Mouse (Mus musculus) heart, embryonic 14.5 days (tissue): ENCODE data around the gene 4930518I15Rik. TPM values are rescaled to one million over a fixed set of nuclear protein-coding genes. Genes with fewer than 3 reads are reported as not detected.
"Not testable (repeated sequence)": the region's sequence is repeated elsewhere in the genome, so short reads cannot be mapped to it uniquely, and the experiment has no call there.

Experiments
- ATAC-seq: fragments of 200-750 bp; cut with Nextera tagmentation; 2 replicates; pipeline ENCODE4 v1.8.0; 2017; ENCODE audit warnings: low read depth, moderate TSS enrichment; ENCODE audit not compliant: insufficient number of reproducible peaks, insufficient read depth, low FRiP score
- H3K27ac ChIP-seq, 2 experiments: fragments of 200-500 bp in 1 of 2; fragments of 300-500 bp in 1 of 2; sonication (generic) in 1 of 2; replicated peaks in 1 of 2; 2 replicates each; pipeline ENCODE4 v1.5.1; 2012 to 2014; ENCODE audit warnings: low read depth in 2 of 2, low read length in 2 of 2, control low read depth in 1 of 2, mild to moderate bottlenecking in 1 of 2, mixed read lengths in 1 of 2; ENCODE audit not compliant: control insufficient read depth in 1 of 2, insufficient read depth in 1 of 2
- H3K27me3 ChIP-seq: fragments of 300-500 bp; sonication (generic); 2 replicates; pipeline ENCODE4 v1.6.1; 2014; ENCODE audit warnings: mild to moderate bottlenecking, low read length, control low read depth; ENCODE audit not compliant: control insufficient read depth, insufficient read depth
- H3K36me3 ChIP-seq: fragments of 300-500 bp; sonication (generic); 2 replicates; pipeline ENCODE4 v1.6.1; 2014; ENCODE audit warnings: mild to moderate bottlenecking, control low read depth, low read length, mixed read lengths; ENCODE audit not compliant: control insufficient read depth, insufficient read depth
- H3K4me1 ChIP-seq, 2 experiments: fragments of 200-500 bp in 1 of 2; fragments of 300-500 bp in 1 of 2; sonication (generic) in 1 of 2; 2 replicates each; pipeline ENCODE4 v1.6.1; 2012 to 2014; ENCODE audit warnings: low read length in 2 of 2, control low read depth in 1 of 2, mixed read lengths in 1 of 2; ENCODE audit not compliant: control insufficient read depth in 2 of 2, insufficient read depth in 2 of 2
- H3K4me2 ChIP-seq: fragments of 300-500 bp; sonication (generic); 2 replicates; pipeline ENCODE4 v1.6.1; 2014; ENCODE audit warnings: mild to moderate bottlenecking, low read length
- H3K4me3 ChIP-seq, 2 experiments: fragments of 200-500 bp in 1 of 2; fragments of 300-500 bp in 1 of 2; sonication (generic) in 1 of 2; 2 replicates each; pipeline ENCODE4 v1.5.1; 2012 to 2014; ENCODE audit warnings: low read length in 2 of 2, mild to moderate bottlenecking in 2 of 2, control low read depth in 1 of 2, low read depth in 1 of 2, moderate library complexity in 1 of 2; ENCODE audit not compliant: control insufficient read depth in 1 of 2, insufficient read depth in 1 of 2
- H3K9ac ChIP-seq: fragments of 300-500 bp; sonication (generic); 2 replicates; pipeline ENCODE4 v1.6.1; 2014; ENCODE audit warnings: mild to moderate bottlenecking, low read length
- H3K9me3 ChIP-seq: fragments of 300-500 bp; sonication (generic); 2 replicates; pipeline ENCODE4 v1.6.1; 2016; ENCODE audit warnings: low read length, control low read depth; ENCODE audit not compliant: control insufficient read depth
- WGBS: fragments of 180-500 bp; shearing (Covaris S2); extraction: QIAGEN DNeasy Blood & Tissue Kit; methylation state at CpG from one replicate; pipeline ENCODE4 v1.1.7; 2014; 5-methylcytosine and 5-hydroxymethylcytosine counted together
- polyA plus RNA-seq: library from polyadenylated mRNA; unstranded; fragments of >200 nt; fragmentation: Nextera tagmentation; extraction: Ambion mirVana; gene quantifications from 2 replicates; pipeline ENCODE4 v1.2.1, GENCODE M21; 2014

4930518I15Rik gene
- polyA plus RNA-seq, 1 experiment from 2014 or later: 3.9 TPM

DNA sequence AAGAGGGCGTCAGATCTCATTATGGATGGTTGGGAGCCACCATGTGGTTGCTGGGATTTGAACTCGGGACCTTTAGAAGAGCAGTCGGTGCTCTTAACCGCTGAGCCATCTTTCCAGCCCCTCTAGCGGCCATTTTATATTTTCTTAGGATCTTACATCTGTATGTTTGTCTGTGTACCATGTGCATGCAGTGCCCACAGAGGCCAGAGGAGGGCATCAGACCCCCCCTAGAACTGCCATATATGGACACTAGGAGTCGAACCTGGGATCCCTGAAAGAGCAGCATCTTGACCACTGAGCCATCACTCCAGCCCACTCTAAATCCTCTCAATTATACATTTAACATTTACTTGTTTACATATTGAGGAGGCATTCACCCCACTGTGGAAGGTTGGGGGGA, 32.6 kb downstream of the 4930518I15Rik start:
- ATAC-seq, H3K9me3 ChIP-seq, H3K27ac ChIP-seq, H3K27me3 ChIP-seq, H3K4me1 ChIP-seq, H3K9ac ChIP-seq, H3K36me3 ChIP-seq, H3K4me2 ChIP-seq, H3K4me3 ChIP-seq: not testable (repeated sequence)
- WGBS: 82% methylated on average over 6 of the region's 6 CpGs

- Histone ChIP-seq H3K4me1 (peaks cover 9 to 19% of the 10 kb centered on the region in 2 experiments), H3K9ac (no peak overlapping the region), H3K4me3 (no peak overlapping the region), H3K36me3 (no peaks in the 10 kb centered on the region), H3K27me3 (no peaks in the 10 kb centered on the region), H3K4me2 (no peak overlapping the region), H3K27ac (no peak overlapping the region), H3K9me3 (no peaks in the 10 kb centered on the region)
- no peak for ATAC-seq
- WGBS: 75% methylated on average over 1 of the region's 1 CpGs
These were observed 41.6 kb downstream of the 4930518I15Rik start for GRCm38 (mm10) chr2:156816116-156816515.

DNA sequence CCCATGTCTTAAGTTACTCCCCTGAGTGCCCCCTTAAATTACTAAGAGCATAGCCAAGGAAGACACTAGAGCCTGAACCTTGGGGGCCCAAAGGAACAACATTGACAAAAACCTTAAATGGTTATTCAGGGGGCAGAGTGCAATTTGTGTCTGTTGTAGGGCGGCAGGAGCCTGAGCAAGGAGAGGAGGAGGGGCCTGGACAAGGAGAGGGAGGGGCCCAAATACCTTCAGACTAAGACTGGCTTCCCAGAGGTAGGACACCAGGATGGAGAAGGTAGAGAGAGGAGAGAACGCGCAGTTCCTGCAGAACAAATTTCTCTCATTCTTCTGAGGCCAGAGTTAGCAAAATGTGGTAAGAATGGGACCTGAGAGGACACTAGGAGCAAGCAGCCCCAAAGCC, 42.3 kb downstream of the 4930518I15Rik start:
- Histone ChIP-seq H3K9me3 (no peaks in the 10 kb centered on the region), H3K4me3 (no peak overlapping the region), H3K9ac (no peak overlapping the region), H3K27me3 (no peaks in the 10 kb centered on the region), H3K36me3 (no peaks in the 10 kb centered on the region), H3K4me1 (peaks cover 9 to 19% of the 10 kb centered on the region in 2 experiments), H3K27ac (peak overlapping the region in 1 of 2 experiments; percentile 53; a peak in 2 of 4 replicates), H3K4me2 (no peak overlapping the region)
- 74% methylated on average over 3 of the region's 3 CpGs for WGBS
- ATAC-seq: no peak

DNA sequence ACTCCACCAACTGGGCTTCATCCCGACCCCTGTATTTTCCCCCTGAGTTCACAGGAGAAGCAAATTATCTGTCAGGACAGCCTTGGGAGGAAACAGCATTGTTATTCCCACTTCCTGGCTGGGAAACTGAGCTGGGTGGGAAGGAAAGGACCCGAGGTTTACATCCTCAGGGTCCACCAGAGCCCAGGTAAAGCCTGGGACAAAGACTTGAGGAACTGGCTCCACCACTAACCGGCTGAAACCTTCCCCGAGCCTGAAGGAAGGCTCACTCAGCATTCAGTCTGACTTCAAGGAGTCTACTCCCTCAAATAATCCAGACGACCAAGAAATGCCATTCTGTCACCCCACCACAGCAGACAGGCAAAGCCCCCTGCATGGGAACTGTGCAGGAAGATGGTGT, 42.9 kb downstream of the 4930518I15Rik start:
- no peak for ATAC-seq
- Histone ChIP-seq H3K9ac (no peak overlapping the region), H3K36me3 (no peaks in the 10 kb centered on the region)

GRCm38 (mm10) chr2:156814344-156814801, 43.4 kb downstream of the 4930518I15Rik start:
- peak overlapping the region; percentile 53 to 74 for H3K27ac ChIP-seq
- no peaks in the 10 kb centered on the region for H3K27me3 ChIP-seq
- H3K9ac ChIP-seq: peak overlapping the region; percentile 30; the same call in 1 of the 2 replicates
- no peak overlapping the region for H3K4me3 ChIP-seq
- peak; percentile 78 for ATAC-seq
- no peak overlapping the region for H3K4me2 ChIP-seq
- H3K4me1 ChIP-seq: peaks cover 9 to 21% of the 10 kb centered on the region in 2 experiments
- H3K36me3 ChIP-seq: no peaks in the 10 kb centered on the region
- no peaks in the 10 kb centered on the region for H3K9me3 ChIP-seq
- 19% methylated on average over 8 of the region's 8 CpGs for WGBS

More for the DNA sequence above, 42.9 kb downstream of the 4930518I15Rik start:
- peaks cover 9 to 19% of the 10 kb centered on the region in 2 experiments for H3K4me1 ChIP-seq
- H3K27me3 ChIP-seq: no peaks in the 10 kb centered on the region
- H3K27ac ChIP-seq: peak overlapping the region; percentile 53 to 74
- H3K9me3 ChIP-seq: no peaks in the 10 kb centered on the region
- no peak overlapping the region for H3K4me3 ChIP-seq
- 37% methylated on average over 5 of the region's 5 CpGs for WGBS
- no peak overlapping the region for H3K4me2 ChIP-seq

- no peaks in the 10 kb centered on the region for H3K27me3 ChIP-seq
- no peak overlapping the region for H3K4me2 ChIP-seq
- H3K9ac ChIP-seq: no peak overlapping the region
- H3K9me3 ChIP-seq: no peaks in the 10 kb centered on the region
- WGBS: 70% methylated on average over 5 of the region's 5 CpGs
- H3K36me3 ChIP-seq: no peaks in the 10 kb centered on the region
- no peak for ATAC-seq
- H3K4me1 ChIP-seq: peaks cover 9 to 21% of the 10 kb centered on the region in 2 experiments
- H3K4me3 ChIP-seq: no peak overlapping the region
- no peak overlapping the region for H3K27ac ChIP-seq
These were observed 46.2 kb downstream of the 4930518I15Rik start for GRCm38 (mm10) chr2:156811556-156811955.

GRCm38 (mm10) chr2:156810716-156811115, 47.0 kb downstream of the 4930518I15Rik start:
- no peak overlapping the region for H3K4me2 ChIP-seq
- no peak overlapping the region for H3K4me3 ChIP-seq
- no peaks in the 10 kb centered on the region for H3K36me3 ChIP-seq
- no peaks in the 10 kb centered on the region for H3K27me3 ChIP-seq
- WGBS: 96% methylated on average over 10 of the region's 10 CpGs
- H3K9me3 ChIP-seq: no peaks in the 10 kb centered on the region
- H3K9ac ChIP-seq: no peak overlapping the region
- no peak for ATAC-seq
- H3K27ac ChIP-seq: no peak overlapping the region
- H3K4me1 ChIP-seq: peaks cover 9 to 21% of the 10 kb centered on the region in 2 experiments

DNA sequence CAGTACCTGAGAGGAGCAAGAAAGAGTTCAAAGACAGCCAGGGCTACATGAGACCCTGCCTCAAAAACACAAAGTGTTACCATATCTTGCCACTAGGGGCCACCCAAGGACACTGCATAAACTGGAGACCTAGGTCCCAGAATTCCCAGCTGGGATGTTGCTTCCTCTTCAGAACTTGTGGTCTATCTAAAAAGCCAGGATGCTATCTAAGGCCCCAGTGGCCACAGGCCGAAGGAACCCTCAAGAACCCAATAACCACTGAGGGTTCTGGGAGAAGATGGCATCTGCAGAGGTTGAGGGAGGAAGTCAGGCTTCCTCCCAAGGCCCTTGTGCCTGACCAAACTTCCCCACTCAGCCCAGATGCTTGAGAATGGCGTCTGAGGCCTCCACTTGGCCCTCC, 48.2 kb downstream of the 4930518I15Rik start:
- Histone ChIP-seq H3K27me3 (no peaks in the 10 kb centered on the region), H3K4me2 (no peak overlapping the region), H3K4me3 (no peak overlapping the region), H3K4me1 (peaks cover 2 to 12% of the 10 kb centered on the region in 2 experiments; a peak in 3 of 4 replicates), H3K36me3 (no peaks in the 10 kb centered on the region), H3K9me3 (no peaks in the 10 kb centered on the region), H3K9ac (no peak overlapping the region), H3K27ac (no peak overlapping the region)
- no peak for ATAC-seq
- WGBS: 39% methylated on average over 2 of the region's 2 CpGs
